Mouse (Mus musculus): Measurements from ENCODE around the gene Six2. TPM values are rescaled to one million over a fixed set of nuclear protein-coding genes. Genes with fewer than 3 reads are reported as not detected.

The Six2 gene
- under 1 TPM; 0.53 to 0.90 TPM for total RNA-seq (2021)
- long read RNA-seq, experiment 1, partial matches to known transcripts = 0 of 1 reads
- long read RNA-seq, experiment 1, other reads (novel, unspliced or antisense) = 0 of 1 reads
- long read RNA-seq, experiment 2, partial matches to known transcripts = 0 of 1 reads
- long read RNA-seq, experiment 2, other reads (novel, unspliced or antisense) = 1 of 1 reads

DNA sequence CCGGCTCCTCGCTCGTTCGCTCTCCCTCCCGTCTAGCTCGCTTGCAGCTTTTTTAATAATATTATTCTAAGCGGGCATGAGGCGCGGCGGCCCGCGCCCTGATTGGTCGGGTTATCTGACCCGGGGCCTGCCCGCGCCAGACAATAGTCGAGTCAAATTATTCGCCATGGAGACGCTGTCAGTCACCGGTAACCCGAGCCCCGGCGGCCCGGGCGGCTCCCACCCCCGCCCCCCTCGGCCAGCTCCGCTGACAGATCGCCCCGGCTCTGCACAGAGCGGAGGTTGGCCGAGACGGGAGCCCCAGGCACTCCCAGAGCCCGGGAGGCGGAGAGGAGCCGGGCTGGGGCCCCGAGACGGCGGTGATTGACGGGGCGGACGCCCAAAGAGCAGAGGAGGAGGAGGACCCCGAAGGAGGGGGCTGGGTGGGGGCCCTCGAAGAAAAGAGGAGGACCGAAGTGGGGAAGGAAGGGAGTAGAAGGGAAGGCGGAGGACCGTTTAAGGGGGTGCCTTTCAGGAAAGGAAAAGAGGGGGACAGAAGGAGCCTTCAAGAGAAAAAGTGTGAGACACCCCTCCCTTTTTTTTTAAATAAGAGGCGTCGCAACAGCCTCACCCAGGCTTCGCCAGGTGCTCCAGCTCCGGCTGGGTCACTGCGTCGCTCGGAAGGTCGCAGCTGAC lies at the start of gene Six2:
Six2 (minus strand) TSS at position 39 of the 675 bp plus-strand sequence.
- intact Hi-C loops (cut with DNase I) = loop anchor here (5.0 kb wide), 3 partner anchors 66 to 201 kb away; no protein-coding TSS in a partner anchor
- DNase-seq (ENCODE audit: low spot score in 2 of 2) = no peak

DNA sequence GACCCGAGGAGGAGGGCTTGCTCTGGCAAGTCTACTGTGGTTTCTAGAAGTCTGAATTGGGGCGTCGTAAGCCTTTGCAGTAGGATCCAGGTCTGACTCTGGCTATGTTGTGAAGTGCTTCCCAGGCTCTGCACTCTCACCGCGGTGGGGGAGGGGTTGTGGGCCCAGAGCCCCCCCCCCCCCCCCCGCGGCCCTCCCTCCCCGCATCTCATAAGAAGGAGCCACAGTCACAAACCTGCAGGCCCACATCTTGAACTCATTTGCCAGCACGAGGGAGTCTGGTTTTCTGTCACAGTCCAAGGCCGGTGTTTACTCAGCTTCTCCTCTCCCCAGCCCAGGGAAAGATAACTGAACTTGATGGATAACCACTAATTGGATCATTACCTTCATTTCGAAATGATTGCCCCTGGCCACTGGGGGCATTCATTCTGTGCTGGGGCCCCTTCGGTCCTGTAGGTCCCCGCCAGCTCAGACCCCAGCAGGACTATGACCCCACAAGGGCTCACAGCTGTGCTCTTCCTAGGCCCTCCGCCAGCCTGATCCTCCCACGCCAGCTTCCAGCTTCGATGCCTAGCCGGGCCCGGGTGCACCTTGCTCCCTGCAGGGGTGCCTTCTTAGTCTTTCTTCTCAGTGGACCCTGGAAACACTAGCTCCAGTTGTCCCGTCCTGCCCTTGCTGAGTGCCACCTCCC lies 49.2 kb upstream of the Six2 start:
- intact Hi-C loops (cut with DNase I) = no loop called here
- no peak for DNase-seq (ENCODE audit: low spot score in 2 of 2)

DNA sequence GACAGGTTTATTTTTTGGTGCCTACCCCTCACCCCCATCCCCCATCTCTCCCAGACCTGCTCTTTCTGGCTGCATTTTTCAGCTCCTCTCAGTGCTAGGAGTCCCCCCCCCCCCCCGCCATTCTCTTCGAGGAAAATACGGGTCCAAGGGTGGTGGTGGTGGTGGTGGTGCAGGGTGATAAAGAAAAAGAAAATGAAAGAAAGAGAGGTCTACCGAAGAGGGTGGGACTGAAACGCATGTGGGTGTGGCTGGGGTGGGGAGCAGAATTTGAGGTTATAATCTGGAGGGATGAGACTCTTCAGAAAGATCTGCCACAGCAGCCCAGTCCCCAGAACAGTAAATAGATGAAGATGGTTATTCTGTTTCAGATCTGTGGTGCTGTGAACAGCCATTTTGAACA lies 43.3 kb upstream of the Six2 start:
- intact Hi-C loops (cut with DNase I) = no loop called here
- no peak for DNase-seq (ENCODE audit: low spot score in 2 of 2)

DNA sequence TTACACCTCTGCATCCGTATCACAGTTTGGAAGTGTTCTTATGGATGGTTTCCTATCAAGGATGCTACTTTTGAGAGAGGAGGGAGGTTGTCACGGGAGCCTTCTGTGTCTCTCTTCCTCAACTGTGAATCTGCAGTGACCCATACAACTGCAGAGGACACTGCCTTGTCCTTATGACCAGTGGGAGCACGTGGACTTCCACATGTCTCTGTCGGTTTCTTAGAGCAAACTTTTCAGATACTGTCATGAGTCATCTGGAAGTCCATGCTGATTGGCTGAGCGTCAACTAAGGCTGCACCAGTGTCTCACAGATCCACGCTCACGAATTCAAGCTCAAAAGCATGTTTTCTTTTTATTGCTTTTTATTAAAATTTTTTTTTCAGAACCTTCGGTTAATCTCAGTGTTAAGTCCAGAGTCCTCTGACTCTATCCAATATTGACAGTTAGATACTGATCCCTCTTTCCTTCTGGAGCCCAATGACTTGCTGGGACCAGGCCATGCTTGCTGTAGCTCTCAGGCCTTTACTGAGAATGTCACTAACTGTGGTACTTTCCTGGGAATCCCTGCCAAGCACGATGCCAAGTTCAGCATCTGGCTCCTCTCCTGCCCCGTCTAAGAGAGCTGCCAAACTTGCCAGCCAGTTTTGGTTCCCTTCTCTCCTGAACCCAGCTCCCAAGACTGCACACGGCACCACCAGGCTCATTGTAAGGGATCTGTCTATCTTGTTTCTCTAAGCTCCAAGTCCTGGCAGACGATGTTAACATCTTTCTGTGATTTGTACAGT lies 42.3 kb upstream of the Six2 start:
- DNase-seq (ENCODE audit: low spot score in 2 of 2) = no peak
- intact Hi-C loops (cut with DNase I) = no loop called here

DNA sequence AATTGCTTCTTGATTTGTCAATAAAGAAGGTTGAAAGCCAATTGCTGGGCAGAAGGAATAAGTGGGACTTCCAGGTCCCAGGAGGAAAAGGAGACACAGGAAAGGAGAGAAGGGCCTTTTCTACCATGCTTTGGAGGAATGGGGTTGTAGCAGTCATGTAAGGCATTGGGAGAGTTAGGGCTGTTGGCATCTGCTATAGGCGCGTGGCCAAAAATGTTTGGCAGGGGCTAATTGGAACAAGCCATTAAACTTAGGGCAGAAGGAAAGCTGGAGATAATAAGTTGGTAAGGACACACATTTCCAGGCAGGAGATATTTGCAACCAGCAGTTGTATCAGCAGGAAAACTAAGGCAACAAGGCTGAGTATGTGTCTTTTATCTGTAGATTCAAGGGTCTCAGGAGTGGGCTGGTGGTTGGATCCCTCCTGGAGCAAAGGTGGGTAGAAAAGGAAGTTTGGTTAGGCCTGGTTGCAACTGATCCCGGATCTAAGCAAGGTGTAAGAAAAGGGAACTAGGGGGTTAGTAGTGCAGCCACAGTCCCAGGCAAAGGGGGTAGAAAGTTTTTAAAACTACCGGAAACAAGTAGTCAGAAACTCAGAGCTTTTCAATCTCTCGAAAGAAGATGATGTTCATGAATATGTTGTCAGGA lies 40.1 kb upstream of the Six2 start:
- DNase-seq (ENCODE audit: low spot score in 2 of 2) = no peak
- intact Hi-C loops (cut with DNase I) = no loop called here

DNA sequence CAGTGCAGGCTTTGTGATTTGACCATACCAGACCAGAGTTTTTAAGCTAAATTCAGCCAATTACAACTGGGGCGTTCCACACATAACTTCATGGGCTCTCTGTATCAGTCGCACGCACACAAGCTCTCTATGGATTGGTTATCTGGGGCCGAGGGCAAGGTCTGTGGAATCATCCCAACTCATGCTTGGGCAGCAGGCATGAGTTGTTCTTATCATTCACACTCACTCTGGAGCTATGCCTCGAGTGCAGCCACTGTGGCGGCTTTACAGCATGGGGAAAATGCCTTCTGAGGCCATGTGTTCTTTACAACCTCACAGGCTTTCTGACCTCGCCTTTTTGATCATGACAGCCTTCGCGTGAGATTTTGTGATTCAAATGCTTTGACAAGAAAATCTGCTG lies 37.9 kb upstream of the Six2 start:
- intact Hi-C loops (cut with DNase I) = no loop called here
- no peak for DNase-seq (ENCODE audit: low spot score in 2 of 2)

DNA sequence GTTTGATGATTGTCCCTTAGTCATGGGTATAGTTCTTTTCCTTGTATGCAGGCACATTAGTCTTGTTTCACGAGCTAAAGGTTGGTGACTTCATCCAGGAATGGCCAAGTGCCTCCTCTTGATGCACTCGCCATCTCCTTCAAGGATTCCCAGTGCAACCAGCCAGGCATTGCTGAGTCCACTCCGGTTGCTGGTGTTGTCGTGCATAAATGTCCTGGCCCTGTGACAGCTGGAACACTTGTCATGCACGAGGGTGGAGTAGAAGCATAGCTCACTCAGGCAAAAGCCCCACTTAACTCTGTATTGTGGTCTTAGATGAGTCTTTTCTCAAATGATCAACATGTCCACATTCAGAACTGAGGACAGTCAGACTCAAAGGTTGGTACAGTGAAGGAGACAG lies 35.1 kb upstream of the Six2 start:
- intact Hi-C loops (cut with DNase I) = no loop called here
- no peak for DNase-seq (ENCODE audit: low spot score in 2 of 2)

DNA sequence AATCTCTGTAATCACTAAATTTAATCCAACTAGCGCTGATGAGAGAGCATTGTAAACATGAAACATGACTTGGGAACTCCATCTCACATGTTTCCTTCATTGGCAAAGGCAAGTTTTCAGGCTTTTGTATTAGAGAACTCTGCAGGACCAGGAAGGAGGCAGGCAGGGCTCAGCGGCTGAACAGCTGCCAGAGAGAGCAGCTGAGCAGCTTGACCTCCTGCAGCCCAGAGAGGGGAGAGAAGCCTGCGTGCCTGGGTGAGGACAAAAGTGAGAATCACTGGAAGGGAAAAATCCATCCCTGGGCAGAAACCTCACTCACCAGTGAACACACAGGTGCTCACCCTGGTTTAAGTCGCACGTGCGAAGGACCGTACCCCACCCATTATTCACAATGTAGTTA lies 29.2 kb upstream of the Six2 start:
- intact Hi-C loops (cut with DNase I) = no loop called here
- DNase-seq (ENCODE audit: low spot score in 2 of 2) = no peak

DNA sequence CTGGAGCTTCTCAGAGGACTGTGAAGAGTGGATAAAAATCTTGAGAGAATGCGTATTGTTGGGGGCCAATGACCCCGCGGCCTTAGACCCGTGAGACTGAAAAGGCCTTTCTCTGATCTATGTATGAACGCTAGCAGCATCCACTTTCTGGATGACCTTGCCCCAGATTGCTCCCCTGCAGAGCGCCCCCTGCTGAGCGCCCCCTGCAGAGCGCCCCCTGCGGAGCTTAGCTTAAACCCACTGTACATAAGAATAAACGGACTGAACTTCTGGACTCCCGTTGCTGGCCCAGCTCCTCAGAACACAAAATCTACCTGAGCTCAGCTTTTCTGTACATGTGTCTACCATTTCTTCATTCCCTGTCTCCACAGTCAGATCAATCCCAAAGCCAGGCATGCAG lies 27.7 kb upstream of the Six2 start:
- intact Hi-C loops (cut with DNase I) = no loop called here

DNA sequence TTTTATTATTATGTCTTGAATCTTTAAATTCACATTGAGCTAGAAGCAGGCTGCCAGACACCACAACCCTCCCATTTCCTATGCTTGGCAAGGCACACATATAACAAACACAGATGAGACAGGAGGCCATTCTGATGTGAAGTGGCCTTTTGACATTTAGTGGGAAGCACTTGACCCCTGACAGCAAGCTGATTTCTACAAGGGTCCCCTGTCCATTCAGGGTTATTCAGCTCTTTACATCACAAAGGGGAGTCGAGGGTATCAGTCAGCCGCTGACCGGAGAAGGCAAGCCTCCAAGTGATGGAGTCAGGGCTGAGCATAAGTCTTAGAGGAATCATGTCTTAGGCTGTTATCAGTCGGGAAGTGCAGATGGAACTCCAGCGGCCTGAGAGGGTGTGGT lies 26.3 kb upstream of the Six2 start:
- intact Hi-C loops (cut with DNase I) = no loop called here
- DNase-seq (ENCODE audit: low spot score in 2 of 2) = no peak

More for the DNA sequence above, 27.7 kb upstream of the Six2 start:
- no peak for DNase-seq (ENCODE audit: low spot score in 2 of 2)

DNA sequence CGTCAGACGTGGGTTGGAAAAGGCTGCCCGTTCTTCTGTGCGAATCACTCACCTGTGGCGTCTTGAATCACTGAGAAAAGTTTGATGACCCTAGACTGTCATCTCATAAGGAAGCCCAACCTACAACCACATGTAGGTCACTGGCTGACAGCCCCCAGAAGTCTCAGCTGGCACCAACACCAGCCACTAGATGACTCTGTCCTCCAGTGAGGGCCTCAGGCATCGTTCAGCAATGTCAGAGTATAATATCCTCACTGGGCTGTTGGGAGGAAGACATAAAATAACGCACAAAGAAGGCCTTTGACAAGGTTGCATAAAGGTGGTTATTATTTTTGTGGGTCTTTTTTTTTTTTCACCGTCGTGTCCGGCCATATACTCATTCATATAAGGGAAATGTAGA lies 24.8 kb upstream of the Six2 start:
- no peak for DNase-seq (ENCODE audit: low spot score in 2 of 2)
- intact Hi-C loops (cut with DNase I) = no loop called here

DNA sequence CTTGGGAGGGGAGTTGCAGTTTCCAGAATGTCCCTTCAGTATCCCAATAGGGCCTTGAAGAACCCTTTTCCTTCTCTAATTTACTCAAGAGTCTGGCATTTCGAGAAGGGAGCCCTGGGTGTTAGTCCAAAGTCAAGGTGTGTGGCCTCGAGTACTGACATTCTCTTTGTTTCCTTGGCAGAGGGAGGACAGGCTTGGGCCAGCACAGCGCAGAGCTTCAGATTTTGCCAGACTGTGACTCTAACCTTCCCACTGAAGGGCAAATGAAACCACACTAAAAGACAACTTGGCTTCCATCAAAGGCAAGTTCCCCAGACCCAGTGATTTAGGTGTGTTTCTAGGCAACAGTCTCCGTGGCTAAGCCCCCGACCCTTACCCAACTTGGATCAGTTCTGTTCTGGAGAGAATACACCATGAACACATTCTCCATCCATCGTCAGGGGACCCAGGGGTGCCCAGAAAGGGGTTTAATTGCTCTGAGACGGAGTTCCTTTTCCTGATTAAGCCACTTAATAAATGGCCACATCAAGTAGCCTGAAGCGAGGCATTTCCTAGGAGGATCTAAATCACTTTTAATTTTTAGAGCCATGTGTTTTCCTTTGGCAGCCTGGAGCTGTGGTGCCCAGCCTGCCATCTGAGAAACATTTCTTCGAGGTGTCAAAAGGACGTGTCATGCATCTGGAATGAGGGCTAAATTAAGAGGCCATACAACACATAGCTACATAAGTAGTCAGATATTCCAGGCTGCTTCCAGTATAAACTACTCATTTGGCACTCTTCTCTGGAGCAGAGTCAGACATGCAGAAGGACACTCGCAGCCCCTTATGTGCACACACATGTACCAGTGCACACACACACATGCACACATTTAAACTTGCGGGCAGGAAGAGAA lies 16.5 kb upstream of the Six2 start:
- DNase-seq (ENCODE audit: low spot score in 2 of 2) = no peak
- intact Hi-C loops (cut with DNase I) = no loop called here

DNA sequence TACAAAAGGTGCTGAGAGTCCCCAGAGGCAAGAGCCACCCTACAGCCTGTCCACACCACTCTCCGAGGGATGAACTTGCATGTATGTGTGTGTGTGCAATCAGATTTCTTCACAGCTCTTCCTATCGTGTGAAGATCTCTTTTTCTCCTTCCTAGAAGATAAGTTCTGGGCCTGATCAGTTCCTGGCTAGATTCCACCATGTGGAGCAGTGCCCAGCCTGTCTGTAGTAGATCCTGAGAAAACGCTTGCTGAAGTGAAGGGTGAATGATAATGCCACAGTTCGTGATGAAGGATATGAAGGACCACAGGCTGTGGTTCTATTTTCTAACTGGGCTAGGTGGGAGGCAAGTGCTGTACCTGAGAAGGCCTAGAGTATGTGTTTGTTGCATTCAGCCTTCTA lies 12.0 kb upstream of the Six2 start:
- peak; percentile 17 to 35 for DNase-seq (ENCODE audit: low spot score in 2 of 2)
- intact Hi-C loops (cut with DNase I) = no loop called here

DNA sequence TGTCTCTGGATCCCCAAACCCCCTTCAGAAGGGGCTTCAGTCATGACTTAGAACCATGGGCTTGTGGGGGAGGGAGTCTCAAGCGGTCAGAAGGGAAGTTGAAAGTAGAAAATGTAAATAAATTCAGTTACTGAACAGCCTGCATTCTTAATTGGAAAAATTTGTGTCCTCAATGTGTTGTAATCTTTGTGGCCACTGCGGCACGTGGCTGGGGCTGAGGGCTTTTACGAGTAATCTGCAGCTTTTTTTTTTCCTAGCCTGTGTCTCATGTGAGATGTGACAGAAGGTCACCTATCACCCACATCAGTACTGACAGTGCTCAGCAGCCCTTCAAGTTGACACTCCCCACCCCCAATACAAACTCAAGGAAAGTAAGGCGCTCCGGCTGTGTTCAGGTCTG lies 10.6 kb upstream of the Six2 start:
- DNase-seq (ENCODE audit: low spot score in 2 of 2) = no peak
- intact Hi-C loops (cut with DNase I) = no loop called here

DNA sequence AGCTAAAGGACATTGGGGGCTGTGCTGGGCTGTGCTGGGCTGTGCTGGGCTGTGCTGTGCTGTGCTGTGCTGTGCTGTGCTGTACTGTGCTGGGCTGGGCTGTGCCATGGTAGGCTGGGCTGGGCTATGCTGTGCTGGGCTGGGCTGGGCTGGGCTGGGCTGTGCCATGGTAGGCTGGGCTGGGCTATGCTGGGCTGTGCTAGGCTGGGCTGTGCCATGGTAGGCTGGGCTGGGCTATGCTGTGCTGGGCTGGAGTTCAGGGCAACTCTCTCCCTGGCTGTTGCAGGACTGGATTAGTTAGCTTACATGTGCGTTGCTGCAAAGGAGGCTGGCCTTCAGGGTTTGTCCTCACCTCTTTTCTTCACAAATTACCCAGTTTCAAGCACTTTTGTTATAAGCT lies 9.9 kb upstream of the Six2 start:
- intact Hi-C loops (cut with DNase I) = no loop called here
- no peak for DNase-seq (ENCODE audit: low spot score in 2 of 2)

DNA sequence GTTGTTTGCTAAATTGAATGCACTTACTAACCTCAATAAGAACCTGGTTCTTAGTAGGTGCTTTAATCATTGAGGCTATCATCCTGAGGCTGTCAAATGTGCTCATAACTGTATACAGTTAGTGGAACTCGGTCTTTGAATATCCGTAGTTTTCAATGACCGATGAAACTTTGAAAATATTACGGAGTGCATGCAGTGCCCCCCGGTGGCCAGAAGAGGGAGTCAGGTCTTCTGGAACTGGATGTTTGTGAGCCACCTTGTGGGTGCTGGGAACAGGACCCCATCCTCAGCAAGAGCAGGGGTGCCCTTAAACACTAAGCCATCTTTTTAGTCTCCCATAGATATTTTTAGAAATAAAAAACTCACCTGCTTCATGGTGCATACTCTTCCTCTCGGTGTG lies 6.4 kb upstream of the Six2 start:
- intact Hi-C loops (cut with DNase I) = loop anchor here (5.0 kb wide), 1 partner anchor 108 kb away; no protein-coding TSS in a partner anchor
- no peak for DNase-seq (ENCODE audit: low spot score in 2 of 2)

DNA sequence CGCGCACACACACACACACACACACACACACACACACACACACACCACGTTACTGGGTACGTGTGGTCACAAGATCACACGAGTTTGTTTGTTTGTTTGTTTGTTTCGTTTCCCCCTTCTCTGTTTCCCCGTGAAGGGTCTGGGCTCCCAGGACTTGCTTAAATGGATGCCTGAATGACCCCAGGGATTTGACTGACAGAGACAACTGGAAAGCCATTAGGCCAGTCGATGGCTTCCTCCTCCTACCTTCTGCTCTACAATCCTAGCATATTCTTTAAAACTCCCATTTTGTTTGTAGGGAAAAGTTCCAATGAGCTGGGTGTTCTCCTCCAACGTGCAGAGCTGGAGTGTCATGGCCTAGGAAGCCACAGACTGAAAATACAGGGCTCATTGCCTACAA lies 5.0 kb upstream of the Six2 start:
- DNase-seq (ENCODE audit: low spot score in 2 of 2) = no peak
- intact Hi-C loops (cut with DNase I) = loop anchor here (5.0 kb wide), 1 partner anchor 109 kb away; no protein-coding TSS in a partner anchor

DNA sequence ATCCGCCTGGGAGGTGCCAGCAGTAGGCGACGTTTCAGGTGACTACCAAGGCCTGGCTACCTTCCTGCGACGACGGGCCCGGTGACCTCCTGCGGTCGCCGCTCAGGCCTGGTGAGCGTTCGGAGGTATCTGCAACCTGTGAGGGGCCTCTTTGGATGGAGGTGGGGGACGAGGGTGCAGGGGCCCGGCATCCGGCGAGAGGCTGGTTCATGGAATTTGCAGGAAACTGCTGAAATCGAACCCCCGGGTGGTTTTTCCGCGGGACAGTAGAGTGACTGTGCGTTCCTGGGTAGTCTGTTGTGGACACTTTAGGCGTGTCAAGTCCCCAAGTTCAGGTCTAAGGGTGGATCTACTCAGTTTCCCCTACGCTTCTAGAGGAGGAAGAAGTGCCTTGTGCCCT lies 4.5 kb upstream of the Six2 start:
- intact Hi-C loops (cut with DNase I) = loop anchor here (5.0 kb wide), 1 partner anchor 110 kb away; no protein-coding TSS in a partner anchor
- no peak for DNase-seq (ENCODE audit: low spot score in 2 of 2)
